Mouse (Mus musculus) spleen, postnatal 0 days (tissue): ENCODE data around the gene Sorbs1. TPM values are rescaled to one million over a fixed set of nuclear protein-coding genes. Genes with fewer than 3 reads are reported as not detected.

ENCODE experiments used
- polyA plus RNA-seq: library from polyadenylated mRNA; unstranded; fragments of >200 nt; fragmentation: Nextera tagmentation; extraction: Ambion mirVana; gene quantifications from 2 replicates; pipeline ENCODE4 v1.2.1, GENCODE M21; 2015

The Sorbs1 gene
- polyA plus RNA-seq: 55.0 and 55.1 TPM in 2 replicates

DNA sequence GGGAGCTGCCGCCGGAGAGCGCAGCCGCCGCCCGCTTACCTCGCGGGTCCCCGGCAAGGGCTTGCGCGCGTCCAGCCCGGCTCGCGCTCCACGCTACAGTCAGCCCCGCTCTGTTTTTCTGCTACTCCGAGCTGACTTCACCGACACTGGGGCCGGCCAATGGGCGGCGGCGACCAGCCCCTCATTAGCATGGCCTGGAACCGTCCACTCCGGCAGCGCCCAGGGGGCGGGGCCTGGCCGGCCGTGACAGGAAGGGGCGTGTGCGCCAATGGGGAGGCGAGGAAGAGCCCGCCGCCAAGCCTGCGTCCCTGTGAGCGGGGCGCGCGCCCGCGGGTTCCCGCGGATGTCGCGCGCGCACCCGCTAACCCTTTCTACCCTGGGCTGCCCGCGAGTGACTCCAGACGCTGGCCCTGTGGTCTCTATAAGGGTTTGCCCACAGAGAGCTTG is at the start of gene Sorbs1:
Gene Sorbs1, minus strand, starts transcription at position 148 of the 447 bp plus-strand sequence.

DNA sequence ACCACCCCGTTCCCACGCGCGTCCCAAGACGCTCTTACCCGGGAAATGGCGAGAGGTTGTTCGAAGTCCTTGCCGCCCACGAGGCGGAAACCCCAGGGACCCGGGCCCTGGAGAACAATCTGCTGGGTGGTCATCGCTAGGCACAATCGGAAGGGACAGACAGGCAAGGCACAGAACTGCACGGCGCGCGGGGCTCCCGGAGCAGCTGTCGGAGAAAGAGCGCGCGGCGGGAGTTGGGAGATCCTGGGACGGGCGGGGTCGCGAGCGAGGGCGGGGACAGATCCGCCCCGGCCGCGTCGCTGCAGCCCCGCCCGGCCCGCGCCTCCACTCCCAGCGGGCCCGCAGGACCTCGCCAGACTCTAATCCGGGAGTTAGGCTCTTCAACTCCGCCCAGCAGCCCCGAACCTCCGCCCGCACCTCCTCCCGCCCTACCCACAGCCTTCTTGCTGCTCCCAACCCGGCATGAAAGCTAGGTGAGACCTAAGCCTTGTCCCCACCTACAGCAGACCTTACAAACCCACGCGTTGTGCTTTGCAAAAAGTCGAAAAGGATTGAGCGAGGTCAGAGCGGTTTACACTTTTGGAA is 242.2 kb downstream of the Sorbs1 start, which contains the start of gene Pdlim1:
Gene Pdlim1, minus strand, starts transcription at position 535 of the 585 bp plus-strand sequence.

Other genes with a start within 250 kb of the Sorbs1 start
- gene Pdlim1, start 241.9 kb downstream of the Sorbs1 start, polyA plus RNA-seq: 114 and 116 TPM in 2 replicates
- 33.3 and 34.2 TPM in 2 replicates for gene Aldh18a1, start 74.7 kb upstream of the Sorbs1 start, polyA plus RNA-seq
- 3.7 and 4.4 TPM in 2 replicates for gene Tctn3, start 98.5 kb upstream of the Sorbs1 start, polyA plus RNA-seq
- 6.6 and 10.2 TPM in 2 replicates for gene Entpd1, start 98.6 kb upstream of the Sorbs1 start, polyA plus RNA-seq
- gene Cc2d2b, start 235.0 kb upstream of the Sorbs1 start, polyA plus RNA-seq: 0.97 and 1.1 TPM in 2 replicates